Mouse (Mus musculus): Measurements from ENCODE around the gene Trp53i11.

DNA sequence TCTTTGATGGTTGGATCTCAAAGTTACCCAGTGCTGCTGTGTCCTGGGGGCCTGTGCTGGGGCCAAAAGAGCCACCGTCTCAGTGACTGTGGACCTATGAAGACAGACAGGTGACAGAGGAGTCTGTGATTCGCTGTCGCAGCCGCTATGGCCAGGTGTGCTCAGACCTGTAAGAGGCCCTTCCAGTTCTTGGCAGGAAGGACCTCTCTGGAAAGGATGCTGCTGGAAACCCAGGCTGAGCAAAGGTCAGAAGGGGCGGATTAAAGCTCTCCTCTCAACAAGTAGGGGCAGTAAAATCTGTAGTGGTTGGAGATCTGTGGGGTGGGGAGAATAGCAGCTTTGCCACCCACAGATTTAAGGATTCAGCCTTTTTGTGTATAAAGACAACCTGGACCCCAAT is 7.7 kb upstream of the Trp53i11 start:
- TF ChIP-seq CTCF (IDR thresholded peaks at IDR 0.05; ENCODE audit: control insufficient read depth, insufficient read depth, insufficient replicate concordance, low read depth, low read length) (no peak), POLR2A (IDR thresholded peaks at IDR 0.05; ENCODE audit: control insufficient read depth, low read depth, low read length) (no peak)

All from testis, adult 2 months (tissue).